Mouse (Mus musculus) left cerebral cortex, postnatal 10 days (tissue): ENCODE data around the gene Hormad1. TPM values are rescaled to one million over a fixed set of nuclear protein-coding genes. Genes with fewer than 3 reads are reported as not detected.
A peak's percentile ranks its signal among the peaks of the same experiment; 100 is the strongest.
"Not testable (repeated sequence)": the region's sequence is repeated elsewhere in the genome, so short reads cannot be mapped to it uniquely, and the experiment has no call there.

Experiments
- DNase-seq, 2 experiments: peaks; one replicate each; pipeline ENCODE4 v3.0.0; 2021 to 2022; ENCODE audit warnings: low spot score in 2 of 2, mixed read lengths in 1 of 2; ENCODE audit errors: extremely low spot score in 1 of 2
- intact Hi-C: fragments of 180-260 bp; cut with DNase I; formaldehyde crosslinking; loops from one replicate; pipeline ENCODE4 v1.15.1; 2025
- total RNA-seq, 2 experiments: library from RNA; stranded (reverse); gene quantifications; 2 replicates each; pipeline ENCODE4 v1.2.3; 2021

Gene Hormad1
- total RNA-seq, 2 experiments from 2014 or later: not detected

- intact Hi-C loops: no loop called here
- no peak for DNase-seq
Measured at GRCm38 (mm10) chr3:95542981-95543380, 16.5 kb upstream of the Hormad1 start.

GRCm38 (mm10) chr3:95550176-95550575 is 9.3 kb upstream of the Hormad1 start:
- intact Hi-C loops: no loop called here
- no peak for DNase-seq

- DNase-seq: no peak
Measured at GRCm38 (mm10) chr3:95553986-95554385, 5.5 kb upstream of the Hormad1 start.

GRCm38 (mm10) chr3:95560738-95561137 is 1.3 kb downstream of the Hormad1 start:
- DNase-seq: no peak

More at GRCm38 (mm10) chr3:95553986-95554385, 5.5 kb upstream of the Hormad1 start:
- intact Hi-C loops: no loop called here

GRCm38 (mm10) chr3:95561826-95562225 is 2.3 kb downstream of the Hormad1 start:
- intact Hi-C loops: loop anchor here (5.0 kb wide), 1 partner anchor 35 kb away; the partner anchor contains the start of gene Ctss
- DNase-seq: no peak

More at GRCm38 (mm10) chr3:95560738-95561137, 1.3 kb downstream of the Hormad1 start:
- intact Hi-C loops: loop anchor here (5.0 kb wide), 1 partner anchor 33 kb away; the partner anchor contains the start of gene Ctss

GRCm38 (mm10) chr3:95569585-95569984 is 10.1 kb downstream of the Hormad1 start:
- intact Hi-C loops: no loop called here
- DNase-seq: no peak

GRCm38 (mm10) chr3:95587754-95588603 is 28.5 kb downstream of the Hormad1 start:
- no peak for DNase-seq
- intact Hi-C loops: no loop called here

GRCm38 (mm10) chr3:95588604-95589086 is 29.2 kb downstream of the Hormad1 start, which contains the start of gene Golph3l:
TSS of gene Golph3l (plus strand) at chr3:95588934.
- intact Hi-C loops: no loop called here
- peak; percentile 92 to 99 for DNase-seq

- DNase-seq: no peak
- intact Hi-C loops: no loop called here
Measured at GRCm38 (mm10) chr3:95598734-95599133, 39.3 kb downstream of the Hormad1 start.

- no peak for DNase-seq
Measured at GRCm38 (mm10) chr3:95601287-95601686, 41.8 kb downstream of the Hormad1 start.

GRCm38 (mm10) chr3:95606096-95606495 is 46.6 kb downstream of the Hormad1 start:
- DNase-seq: no peak
- intact Hi-C loops: no loop called here

More at GRCm38 (mm10) chr3:95601287-95601686, 41.8 kb downstream of the Hormad1 start:
- intact Hi-C loops: no loop called here

- no peak for DNase-seq
- intact Hi-C loops: no loop called here
Measured at GRCm38 (mm10) chr3:95609195-95609594, 49.7 kb downstream of the Hormad1 start.

- intact Hi-C loops: no loop called here
- no peak for DNase-seq
Measured at GRCm38 (mm10) chr3:95613996-95614395, 54.5 kb downstream of the Hormad1 start.

- intact Hi-C loops: no loop called here
Measured at GRCm38 (mm10) chr3:95618511-95618910, 59.0 kb downstream of the Hormad1 start.

GRCm38 (mm10) chr3:95621241-95621640 is 61.8 kb downstream of the Hormad1 start:
- DNase-seq: no peak
- intact Hi-C loops: loop anchor here (10.0 kb wide), 1 partner anchor 106 kb away; no protein-coding TSS in a partner anchor

More at GRCm38 (mm10) chr3:95618511-95618910, 59.0 kb downstream of the Hormad1 start:
- DNase-seq: no peak

GRCm38 (mm10) chr3:95622421-95622820 is 62.9 kb downstream of the Hormad1 start:
- intact Hi-C loops: loop anchor here (10.0 kb wide), 1 partner anchor 108 kb away; no protein-coding TSS in a partner anchor

GRCm38 (mm10) chr3:95623551-95623950 is 64.1 kb downstream of the Hormad1 start:
- DNase-seq: no peak
- intact Hi-C loops: loop anchor here (10.0 kb wide), 1 partner anchor 109 kb away; no protein-coding TSS in a partner anchor

More at GRCm38 (mm10) chr3:95622421-95622820, 62.9 kb downstream of the Hormad1 start:
- DNase-seq: peak in 1 of 2 experiments; percentile 42

- intact Hi-C loops: loop anchor here (10.0 kb wide), 1 partner anchor 109 kb away; no protein-coding TSS in a partner anchor
Measured at GRCm38 (mm10) chr3:95623991-95624515, 64.6 kb downstream of the Hormad1 start.

More at GRCm38 (mm10) chr3:95623991-95624515, 64.6 kb downstream of the Hormad1 start:
- not testable (repeated sequence) for DNase-seq
